Mouse (Mus musculus): Measurements from ENCODE around the gene Calu.

DNA sequence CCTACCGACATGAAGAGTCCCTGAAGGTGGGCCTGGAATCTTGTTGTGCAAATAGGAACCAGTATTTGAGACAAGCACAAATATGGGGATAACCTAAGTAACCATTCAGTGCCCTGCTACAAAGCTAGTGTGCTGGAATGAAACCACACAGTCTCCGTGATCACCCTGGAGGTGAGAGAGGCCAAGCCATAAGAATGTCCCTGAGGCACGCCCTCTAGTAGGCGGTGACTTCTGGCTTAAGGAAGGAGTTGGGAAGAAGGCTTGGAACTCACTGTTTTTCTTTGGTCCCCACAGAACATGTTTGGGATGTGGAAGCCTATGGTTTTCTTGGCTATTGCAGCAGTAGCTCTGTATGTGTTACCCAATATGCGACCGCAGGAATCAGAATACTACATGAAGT is 78.5 kb downstream of the Calu start:
- TF ChIP-seq CTCF (conservative IDR thresholded peaks at IDR 0.05; ENCODE audit: low read length) (no peak), NANOG (IDR thresholded peaks at IDR 0.05; ENCODE audit: borderline replicate concordance, low read length) (no peak), POU5F1 (IDR thresholded peaks at IDR 0.05; ENCODE audit: borderline replicate concordance, low read length) (no peak)
